ENCODE assay signal across 23 mouse cellular contexts in genomic region chr2:35292700-35293099, GRCm38 (mm10). TPM values are rescaled to one million over a fixed set of nuclear protein-coding genes. Genes with fewer than 3 reads are reported as not detected.
A peak's percentile ranks its signal among the peaks of the same experiment; 100 is the strongest.
DNase-seq lines count a peak whose midpoint lies in the region; ATAC-seq and TF ChIP-seq lines count a peak whose summit lies in the region.
"Had no signal": no experiment of that assay in that cellular context is flagged by ENCODE, and none has a peak within 500 bp of the region (broad histone marks: within the 10 kb centered on the region; RNA-seq: fewer than 3 reads in every experiment).

No protein-coding gene starts in this region.

- H3K9ac ChIP-seq in heart, embryonic 13.5 days: peak overlapping the region; percentile 47
- 0 out of 2 replicates have a peak overlapping the region, but pooled peaks have one; percentile 17 for H3K9ac ChIP-seq in heart, postnatal 0 days (replicated peaks; ENCODE audit: low read depth, low read length)
- H3K9ac ChIP-seq: embryonic facial prominence, embryonic 15.5 days; hindbrain, embryonic 14.5 days; intestine, embryonic 15.5 days; kidney, embryonic 15.5 days had no signal

- peak; percentile 33 for DNase-seq in cerebellum, adult 9-10 months
- DNase-seq in cerebellum, postnatal 25 days: no peak
- no peak for DNase-seq in heart, adult 9 months (ENCODE audit: low spot score in 2 of 2)
- no peak for DNase-seq in heart, postnatal 0 days (ENCODE audit: low spot score)
- DNase-seq in heart, postnatal 36 days: no peak
- no peak for DNase-seq in adrenal gland, postnatal 10 days
- DNase-seq: adrenal gland, postnatal 14 days; B cell, adult 2 months; embryo, embryonic 11 days; gastrocnemius, postnatal 10 days; kidney, adult 2 months had no signal

- peaks cover 75% of the 10 kb centered on the region for H3K36me3 ChIP-seq in heart, embryonic 13.5 days
- peaks cover 53% of the 10 kb centered on the region for H3K36me3 ChIP-seq in heart, postnatal 0 days (replicated peaks; ENCODE audit: control insufficient read depth, insufficient read depth, low read length)
- H3K36me3 ChIP-seq: forebrain, embryonic 10.5 days; G1E; hindbrain, embryonic 10.5 days had no signal

- H3K27me3 ChIP-seq in heart, embryonic 13.5 days (replicated peaks): no peaks in the 10 kb centered on the region; the same call in 1 of the 2 replicates
- H3K27me3 ChIP-seq in heart, postnatal 0 days (ENCODE audit: control insufficient read depth, insufficient read depth, low read length): no peaks in the 10 kb centered on the region
- H3K27me3 ChIP-seq: embryonic facial prominence, embryonic 15.5 days; intestine, embryonic 15.5 days; kidney, embryonic 15.5 days had no signal

- no peak overlapping the region for H3K4me3 ChIP-seq in heart, embryonic 13.5 days
- no peak overlapping the region for H3K4me3 ChIP-seq in heart, postnatal 0 days (ENCODE audit: low read depth, low read length)
- H3K4me3 ChIP-seq: embryonic facial prominence, embryonic 15.5 days; erythroblast, embryonic 14.5 days; forebrain, embryonic 10.5 days; heart, embryonic 10.5 days; hindbrain, embryonic 10.5 days; intestine, embryonic 15.5 days; kidney, embryonic 15.5 days had no signal

- no peak for TF ChIP-seq CTCF in heart, postnatal 0 days (IDR thresholded peaks at IDR 0.05; ENCODE audit: low read depth)

- no peak for ATAC-seq in heart, embryonic 13.5 days (ENCODE audit: extremely low read depth, insufficient number of reproducible peaks, low FRiP score, low TSS enrichment)
- no peak for ATAC-seq in heart, postnatal 0 days (ENCODE audit: insufficient read depth, low read depth)
- ATAC-seq: CD4-positive, CD25-positive, alpha-beta regulatory T cell, adult 4 months; forebrain, embryonic 14.5 days; intestine, embryonic 15.5 days had no signal

- H3K4me2 ChIP-seq in heart, embryonic 13.5 days: 0 out of 2 replicates have a peak overlapping the region, but pooled peaks have one; percentile 8
- H3K4me2 ChIP-seq in heart, postnatal 0 days (ENCODE audit: low read depth, low read length): no peak overlapping the region
- H3K4me2 ChIP-seq: embryonic facial prominence, embryonic 15.5 days; hindbrain, embryonic 14.5 days; intestine, embryonic 15.5 days; kidney, embryonic 15.5 days had no signal

- WGBS in heart, embryonic 13.5 days: 31% methylated on average over 3 of the region's 3 CpGs
- WGBS in heart, postnatal 0 days: 50% methylated on average over 3 of the region's 3 CpGs

- H3K4me1 ChIP-seq in heart, embryonic 13.5 days: peaks cover 20% of the 10 kb centered on the region
- peaks cover 13% of the 10 kb centered on the region for H3K4me1 ChIP-seq in heart, postnatal 0 days (ENCODE audit: control insufficient read depth, insufficient read depth)
- H3K4me1 ChIP-seq: embryonic facial prominence, embryonic 15.5 days; forebrain, embryonic 10.5 days; hindbrain, embryonic 10.5 days; intestine, embryonic 15.5 days; kidney, embryonic 15.5 days had no signal

- H3K27ac ChIP-seq in heart, embryonic 13.5 days (replicated peaks): peak overlapping the region; percentile 73
- H3K27ac ChIP-seq in heart, postnatal 0 days (ENCODE audit: low read depth): peak overlapping the region; percentile 62
- H3K27ac ChIP-seq: embryonic facial prominence, embryonic 15.5 days; forebrain, embryonic 10.5 days; heart, embryonic 10.5 days; hindbrain, embryonic 10.5 days; hindbrain, embryonic 14.5 days; intestine, embryonic 15.5 days; kidney, embryonic 15.5 days had no signal

- TF ChIP-seq EP300 in heart, postnatal 0 days (IDR thresholded peaks at IDR 0.05; ENCODE audit: low read depth): no peak

- no peaks in the 10 kb centered on the region for H3K9me3 ChIP-seq in heart, embryonic 13.5 days
- H3K9me3 ChIP-seq in heart, postnatal 0 days (replicated peaks; ENCODE audit: control insufficient read depth, low read length): no peaks in the 10 kb centered on the region
- H3K9me3 ChIP-seq: embryonic facial prominence, embryonic 15.5 days; forebrain, embryonic 10.5 days; G1E; heart, embryonic 10.5 days; hindbrain, embryonic 10.5 days; intestine, embryonic 15.5 days; kidney, embryonic 15.5 days had no signal

- intact Hi-C loops in heart, postnatal 36 days (cut with DNase I): no loop called here

RNA-seq across cellular contexts. Expression of gene Gsn, which starts 36.5 kb away (rescaled TPM):
- polyA plus RNA-seq in heart, embryonic 13.5 days (2015; fragmentation: Nextera tagmentation; extraction: Ambion mirVana): 205 and 215 TPM in 2 replicates
- 454 and 460 TPM in 2 replicates for total RNA-seq in heart, postnatal 0 days (2014; rRNA removed; ENCODE audit: low replicate concordance)
- polyA plus RNA-seq in heart, postnatal 0 days (2015; fragmentation: Nextera tagmentation; extraction: Ambion mirVana): 255 and 259 TPM in 2 replicates
- 100 to 1,000 TPM; 969 to 984 TPM for total RNA-seq in heart, postnatal 36 days (2021)
- total RNA-seq in adrenal gland, postnatal 10 days (2021): 100 to 1,000 TPM; 161 to 192 TPM

RNA-seq across cellular contexts. Expression of gene Stom, which starts 44.1 kb away (rescaled TPM):
- polyA plus RNA-seq in heart, embryonic 13.5 days (2015; fragmentation: Nextera tagmentation; extraction: Ambion mirVana): 40.3 and 43.0 TPM in 2 replicates
- 60.1 and 79.0 TPM in 2 replicates for total RNA-seq in heart, postnatal 0 days (2014; rRNA removed; ENCODE audit: low replicate concordance)
- polyA plus RNA-seq in heart, postnatal 0 days (2015; fragmentation: Nextera tagmentation; extraction: Ambion mirVana): 48.4 and 51.3 TPM in 2 replicates
- total RNA-seq in heart, postnatal 36 days (2021): 10 to 100 TPM; 79.9 to 88.4 TPM
- total RNA-seq in adrenal gland, postnatal 10 days (2021): 10 to 100 TPM; 69.7 to 83.4 TPM
